Mouse (Mus musculus) limb, embryonic 14.5 days (tissue): ENCODE measurements at regions not wholly inside any gene's neighbourhood (a gene's known extent, or its start where the extent isn't known, plus 50 kb on each side); places are given as distances from the start of the nearest gene placed in this dataset.
"Not testable (repeated sequence)": the region's sequence is repeated elsewhere in the genome, so short reads cannot be mapped to it uniquely, and the experiment has no call there.

Experiments used
- ATAC-seq: fragments of 200-750 bp; cut with Nextera tagmentation; 2 replicates; pipeline ENCODE4 v1.8.0; 2017; ENCODE audit warnings: low read depth, moderate number of reproducible peaks, moderate TSS enrichment; ENCODE audit not compliant: low FRiP score
- DNase-seq: peaks from one replicate; pipeline ENCODE4 v3.0.0-alpha.2; 2015; ENCODE audit warnings: low spot score
- H3K27ac ChIP-seq: fragments of 300-500 bp; sonication (generic); replicated peaks from 2 replicates; pipeline ENCODE4 v1.5.1; 2014; ENCODE audit warnings: low read depth, mild to moderate bottlenecking, low read length, moderate library complexity, mixed read lengths
- H3K27me3 ChIP-seq: fragments of 300-500 bp; sonication (generic); 2 replicates; pipeline ENCODE4 v1.6.1; 2014; ENCODE audit warnings: low read length, mixed read lengths; ENCODE audit not compliant: control insufficient read depth, insufficient read depth
- H3K36me3 ChIP-seq: fragments of 300-500 bp; sonication (generic); 2 replicates; pipeline ENCODE4 v1.6.1; 2014; ENCODE audit warnings: mild to moderate bottlenecking, low read length, moderate library complexity, mixed read lengths; ENCODE audit not compliant: control insufficient read depth, insufficient read depth
- H3K4me1 ChIP-seq: fragments of 300-500 bp; sonication (generic); 2 replicates; pipeline ENCODE4 v1.6.1; 2014; ENCODE audit warnings: antibody characterized with exemption, low read length, mixed read lengths; ENCODE audit not compliant: control insufficient read depth, insufficient read depth
- H3K4me2 ChIP-seq: fragments of 300-500 bp; sonication (generic); replicated peaks from 2 replicates; pipeline ENCODE4 v1.6.1; 2014; ENCODE audit warnings: low read depth, mild to moderate bottlenecking, low read length, moderate library complexity; ENCODE audit not compliant: severe bottlenecking
- H3K4me3 ChIP-seq: fragments of 300-500 bp; sonication (generic); replicated peaks from 2 replicates; pipeline ENCODE4 v1.5.1; 2014; ENCODE audit warnings: low read length
- H3K9ac ChIP-seq: fragments of 300-500 bp; sonication (generic); 2 replicates; pipeline ENCODE4 v1.6.1; 2014; ENCODE audit warnings: mild to moderate bottlenecking, low read depth, low read length, moderate library complexity; ENCODE audit not compliant: severe bottlenecking
- H3K9me3 ChIP-seq: fragments of 300-500 bp; sonication (generic); 2 replicates; pipeline ENCODE4 v1.6.1; 2016; ENCODE audit warnings: low read length; ENCODE audit not compliant: control insufficient read depth
- WGBS: fragments of 180-500 bp; shearing (Covaris S2); extraction: QIAGEN DNeasy Blood & Tissue Kit; methylation state at CpG from one replicate; pipeline ENCODE4 v1.1.7; 2014; 5-methylcytosine and 5-hydroxymethylcytosine counted together

DNA sequence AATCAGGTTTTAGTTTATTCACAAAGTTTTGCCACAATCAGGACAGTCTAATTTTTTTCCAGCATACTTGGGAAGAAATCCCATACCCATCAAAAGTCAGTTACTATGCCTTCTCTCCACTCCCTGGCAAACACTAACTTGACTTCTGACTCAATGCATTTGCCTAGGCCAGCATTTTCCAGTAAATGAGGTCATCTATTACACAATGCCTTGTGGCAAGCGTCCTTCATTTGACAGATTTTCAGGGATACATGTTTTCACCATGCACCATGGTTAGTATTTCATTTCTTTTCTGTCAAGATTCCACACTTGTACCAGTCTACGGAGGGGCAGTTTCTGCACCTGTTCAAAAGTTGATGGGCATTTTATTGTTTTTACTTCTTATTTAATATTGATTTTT is 88.4 kb upstream of the Slc2a12 start:
- H3K4me2 ChIP-seq, H3K36me3 ChIP-seq, H3K9ac ChIP-seq, H3K4me1 ChIP-seq, H3K27me3 ChIP-seq, H3K27ac ChIP-seq, ATAC-seq, DNase-seq, H3K4me3 ChIP-seq, H3K9me3 ChIP-seq: not testable (repeated sequence)
- WGBS = 76% methylated on average over 2 of the region's 2 CpGs

- H3K4me1 ChIP-seq, DNase-seq, H3K4me3 ChIP-seq, H3K9me3 ChIP-seq, H3K9ac ChIP-seq, H3K27ac ChIP-seq, H3K27me3 ChIP-seq, H3K36me3 ChIP-seq, H3K4me2 ChIP-seq: not testable (repeated sequence)
- peak; percentile 69; the same call in 1 of the 2 replicates for ATAC-seq
- WGBS = 52% methylated on average over 15 of the region's 16 CpGs
Measured at GRCm38 (mm10) chr10:22569250-22570010, 75.4 kb upstream of the Slc2a12 start.

GRCm38 (mm10) chr10:22574048-22574447 is 70.8 kb upstream of the Slc2a12 start:
- not testable (repeated sequence) for DNase-seq, H3K9ac ChIP-seq, H3K36me3 ChIP-seq, H3K4me2 ChIP-seq, ATAC-seq, H3K4me3 ChIP-seq, H3K4me1 ChIP-seq, H3K27ac ChIP-seq, H3K9me3 ChIP-seq, H3K27me3 ChIP-seq
- 70% methylated on average over 4 of the region's 4 CpGs for WGBS

- H3K36me3 ChIP-seq, H3K4me1 ChIP-seq, H3K27me3 ChIP-seq, H3K4me3 ChIP-seq, H3K9ac ChIP-seq, H3K9me3 ChIP-seq, ATAC-seq, H3K4me2 ChIP-seq, H3K27ac ChIP-seq: not testable (repeated sequence)
- 23% methylated on average over 3 of the region's 3 CpGs for WGBS
- peak; percentile 56 for DNase-seq
Measured at GRCm38 (mm10) chr10:22579426-22579825, 65.4 kb upstream of the Slc2a12 start.

- H3K9ac ChIP-seq = not testable (repeated sequence)
Measured at GRCm38 (mm10) chr10:22581300-22581699, 63.5 kb upstream of the Slc2a12 start.

DNA sequence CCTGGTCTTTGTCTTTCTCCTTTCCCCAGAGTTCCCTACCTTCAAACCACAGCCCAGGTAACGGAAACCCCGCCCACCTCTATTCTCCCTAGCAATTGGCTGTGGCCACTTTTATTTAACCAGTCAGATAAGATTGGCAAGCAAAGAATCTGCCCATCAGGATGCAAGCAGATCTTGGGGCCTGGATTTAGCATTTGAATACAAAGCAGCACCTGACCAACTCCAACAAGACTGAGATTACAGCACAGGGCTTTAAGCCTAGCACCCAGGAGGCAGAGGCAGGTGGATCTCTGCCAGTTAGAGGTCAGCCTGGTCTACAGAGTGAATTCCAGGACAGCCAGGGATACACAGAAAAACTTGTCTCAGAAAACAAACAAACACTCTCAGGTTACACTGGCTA is 61.5 kb upstream of the Slc2a12 start:
- not testable (repeated sequence) for ATAC-seq

More at GRCm38 (mm10) chr10:22581300-22581699, 63.5 kb upstream of the Slc2a12 start:
- H3K9me3 ChIP-seq, H3K4me3 ChIP-seq, H3K4me2 ChIP-seq, H3K27ac ChIP-seq, H3K36me3 ChIP-seq, H3K27me3 ChIP-seq, DNase-seq, ATAC-seq, H3K4me1 ChIP-seq: not testable (repeated sequence)
- WGBS = 80% methylated on average over 9 of the region's 9 CpGs

DNA sequence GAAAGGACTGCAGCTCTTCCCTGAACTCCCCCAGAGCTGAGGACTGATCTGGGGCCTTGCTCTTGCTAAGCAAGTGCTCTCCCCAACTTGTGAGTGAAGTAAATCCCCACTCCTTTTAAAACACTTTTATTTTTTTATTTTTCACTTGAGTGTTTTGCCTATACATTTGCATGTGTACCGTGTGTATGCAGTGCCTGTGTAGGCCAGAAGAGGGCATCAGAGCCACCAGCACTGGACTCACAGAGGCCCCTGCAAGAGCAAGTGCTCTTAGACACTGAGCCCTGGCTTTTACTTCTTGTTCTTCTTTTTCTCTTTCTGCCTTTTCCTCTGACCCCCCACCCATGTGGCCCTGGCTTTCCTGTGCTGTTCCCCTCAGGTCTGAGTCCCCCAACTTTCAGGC is 56.2 kb upstream of the Slc2a12 start:
- not testable (repeated sequence) for H3K9ac ChIP-seq, H3K27me3 ChIP-seq, H3K27ac ChIP-seq, H3K36me3 ChIP-seq, DNase-seq, ATAC-seq, H3K4me3 ChIP-seq, H3K4me1 ChIP-seq, H3K4me2 ChIP-seq, H3K9me3 ChIP-seq
- 100% methylated on average over 1 of the region's 1 CpGs for WGBS

More for the DNA sequence above, 61.5 kb upstream of the Slc2a12 start:
- H3K36me3 ChIP-seq, H3K27me3 ChIP-seq, H3K4me2 ChIP-seq, DNase-seq, H3K27ac ChIP-seq, H3K4me1 ChIP-seq, H3K9me3 ChIP-seq, H3K9ac ChIP-seq, H3K4me3 ChIP-seq: not testable (repeated sequence)
- 82% methylated on average over 2 of the region's 2 CpGs for WGBS

- WGBS = 55% methylated on average over 4 of the region's 4 CpGs
- DNase-seq, H3K4me3 ChIP-seq, H3K27me3 ChIP-seq, H3K27ac ChIP-seq, H3K9ac ChIP-seq, H3K36me3 ChIP-seq, H3K4me2 ChIP-seq, ATAC-seq, H3K9me3 ChIP-seq, H3K4me1 ChIP-seq: not testable (repeated sequence)
Measured at GRCm38 (mm10) chr10:22591664-22592063, 53.1 kb upstream of the Slc2a12 start.
